Mouse (Mus musculus) cerebellum, adult 2 months (tissue): ENCODE results near the gene Slc39a7.

ENCODE experiments used
- CTCF ChIP-seq: fragments of 200-500 bp; IDR thresholded peaks from 2 replicates; pipeline ENCODE4 v1.5.1; 2011; ENCODE audit warnings: low read depth, mild to moderate bottlenecking, control low read depth, low read length, moderate library complexity, borderline replicate concordance; ENCODE audit not compliant: insufficient read depth
- POLR2A ChIP-seq: fragments of 200-500 bp; IDR thresholded peaks from 2 replicates; pipeline ENCODE4 v1.6.1; 2011; ENCODE audit warnings: low read length, control low read depth, borderline replicate concordance; ENCODE audit not compliant: insufficient read depth

GRCm38 (mm10) chr17:34038440-34038839 lies 7.0 kb upstream of the Slc39a7 start:
- TF ChIP-seq CTCF (no peak), POLR2A (no peak)
